Mouse (Mus musculus): ENCODE results near the gene Ece1. TPM values are rescaled to one million over a fixed set of nuclear protein-coding genes. Genes with fewer than 3 reads are reported as not detected.

Gene Ece1
- polyA plus RNA-seq, 1 experiment from 2014 or later: 22.9 TPM

GRCm38 (mm10) chr4:137982869-137983268, 120.8 kb downstream of the Ece1 start:
- Histone ChIP-seq H3K4me2 (replicated peaks; ENCODE audit: low read depth) (no peak overlapping the region), H3K9me3 (ENCODE audit: control insufficient read depth, low read length) (no peaks in the 10 kb centered on the region), H3K9ac (ENCODE audit: low read length) (no peak overlapping the region), H3K27me3 (ENCODE audit: control insufficient read depth, insufficient read depth, low read length) (no peaks in the 10 kb centered on the region), H3K4me1 (replicated peaks; ENCODE audit: control insufficient read depth, insufficient read depth) (no peaks in the 10 kb centered on the region), H3K4me3 (ENCODE audit: low read depth, low read length) (no peak overlapping the region), H3K36me3 (ENCODE audit: control insufficient read depth, insufficient read depth, low read length) (no peaks in the 10 kb centered on the region), H3K27ac (replicated peaks) (no peak overlapping the region)
- WGBS: 54% methylated on average over 1 of the region's 1 CpGs
- ATAC-seq (ENCODE audit: low FRiP score, low TSS enrichment) (0 out of 2 replicates have a peak, but pooled peaks have one; percentile 53), DNase-seq (ENCODE audit: low spot score) (no peak)
- TF ChIP-seq CTCF (IDR thresholded peaks at IDR 0.05; ENCODE audit: low read depth) (no peak), EP300 (optimal IDR thresholded peaks at IDR 0.05) (no peak)

GRCm38 (mm10) chr4:137984212-137984611, 122.2 kb downstream of the Ece1 start:
- H3K4me3 ChIP-seq (ENCODE audit: low read depth, low read length): no peak overlapping the region
- H3K4me2 ChIP-seq (replicated peaks; ENCODE audit: low read depth): no peak overlapping the region
- whole genome bisulfite sequencing: 36% methylated on average over 10 of the region's 10 CpGs
- 0 out of 2 replicates have a peak, but pooled peaks have one; percentile 51 for ATAC-seq (ENCODE audit: low FRiP score, low TSS enrichment)
- no peaks in the 10 kb centered on the region for H3K36me3 ChIP-seq (ENCODE audit: control insufficient read depth, insufficient read depth, low read length)
- H3K9ac ChIP-seq (ENCODE audit: low read length): no peak overlapping the region
- no peak for TF ChIP-seq CTCF (IDR thresholded peaks at IDR 0.05; ENCODE audit: low read depth)
- no peak for TF ChIP-seq EP300 (optimal IDR thresholded peaks at IDR 0.05)
- H3K4me1 ChIP-seq (replicated peaks; ENCODE audit: control insufficient read depth, insufficient read depth): no peaks in the 10 kb centered on the region
- DNase-seq (ENCODE audit: low spot score): peak; percentile 49
- H3K27ac ChIP-seq (replicated peaks): no peak overlapping the region
- H3K27me3 ChIP-seq (ENCODE audit: control insufficient read depth, insufficient read depth, low read length): no peaks in the 10 kb centered on the region
- H3K9me3 ChIP-seq (ENCODE audit: control insufficient read depth, low read length): no peaks in the 10 kb centered on the region

- Histone ChIP-seq H3K9ac (ENCODE audit: low read length) (no peak overlapping the region), H3K4me2 (replicated peaks; ENCODE audit: low read depth) (no peak overlapping the region), H3K27ac (replicated peaks) (no peak overlapping the region), H3K4me3 (ENCODE audit: low read depth, low read length) (no peak overlapping the region), H3K27me3 (ENCODE audit: control insufficient read depth, insufficient read depth, low read length) (no peaks in the 10 kb centered on the region), H3K4me1 (replicated peaks; ENCODE audit: control insufficient read depth, insufficient read depth) (no peaks in the 10 kb centered on the region), H3K36me3 (ENCODE audit: control insufficient read depth, insufficient read depth, low read length) (no peaks in the 10 kb centered on the region), H3K9me3 (ENCODE audit: control insufficient read depth, low read length) (no peaks in the 10 kb centered on the region)
- ATAC-seq (ENCODE audit: low FRiP score, low TSS enrichment) (no peak), DNase-seq (ENCODE audit: low spot score) (no peak)
- TF ChIP-seq CTCF (IDR thresholded peaks at IDR 0.05; ENCODE audit: low read depth): no peak
- no peak for TF ChIP-seq EP300 (optimal IDR thresholded peaks at IDR 0.05)
- WGBS: 64% methylated on average over 5 of the region's 5 CpGs
Observed at GRCm38 (mm10) chr4:137984746-137985145, 122.7 kb downstream of the Ece1 start.

- Histone ChIP-seq H3K4me1 (replicated peaks; ENCODE audit: control insufficient read depth, insufficient read depth) (0 out of 2 replicates have a peak, but pooled peaks cover 2% of the 10 kb centered on the region), H3K27me3 (ENCODE audit: control insufficient read depth, insufficient read depth, low read length) (no peaks in the 10 kb centered on the region), H3K9ac (ENCODE audit: low read length) (no peak overlapping the region), H3K9me3 (ENCODE audit: control insufficient read depth, low read length) (no peaks in the 10 kb centered on the region), H3K4me3 (ENCODE audit: low read depth, low read length) (no peak overlapping the region), H3K36me3 (ENCODE audit: control insufficient read depth, insufficient read depth, low read length) (no peaks in the 10 kb centered on the region), H3K27ac (replicated peaks) (no peak overlapping the region), H3K4me2 (replicated peaks; ENCODE audit: low read depth) (no peak overlapping the region)
- 87% methylated on average over 5 of the region's 5 CpGs for WGBS
- DNase-seq (ENCODE audit: low spot score) (no peak), ATAC-seq (ENCODE audit: low FRiP score, low TSS enrichment) (no peak)
- TF ChIP-seq EP300 (optimal IDR thresholded peaks at IDR 0.05): no peak
- TF ChIP-seq CTCF (IDR thresholded peaks at IDR 0.05; ENCODE audit: low read depth): no peak
Observed at GRCm38 (mm10) chr4:137989426-137989825, 127.4 kb downstream of the Ece1 start.

GRCm38 (mm10) chr4:137990433-137990832, 128.4 kb downstream of the Ece1 start:
- 88% methylated on average over 4 of the region's 4 CpGs for WGBS
- Histone ChIP-seq H3K4me2 (replicated peaks; ENCODE audit: low read depth) (no peak overlapping the region), H3K27ac (replicated peaks) (no peak overlapping the region), H3K4me3 (ENCODE audit: low read depth, low read length) (no peak overlapping the region), H3K9ac (ENCODE audit: low read length) (no peak overlapping the region), H3K9me3 (ENCODE audit: control insufficient read depth, low read length) (no peaks in the 10 kb centered on the region), H3K36me3 (ENCODE audit: control insufficient read depth, insufficient read depth, low read length) (no peaks in the 10 kb centered on the region), H3K27me3 (ENCODE audit: control insufficient read depth, insufficient read depth, low read length) (no peaks in the 10 kb centered on the region), H3K4me1 (replicated peaks; ENCODE audit: control insufficient read depth, insufficient read depth) (0 out of 2 replicates have a peak, but pooled peaks cover 2% of the 10 kb centered on the region)
- ATAC-seq (ENCODE audit: low FRiP score, low TSS enrichment): no peak
- DNase-seq (ENCODE audit: low spot score): no peak
- TF ChIP-seq CTCF (IDR thresholded peaks at IDR 0.05; ENCODE audit: low read depth): peak; percentile 32
- no peak for TF ChIP-seq EP300 (optimal IDR thresholded peaks at IDR 0.05)

GRCm38 (mm10) chr4:137991240-137991639, 129.2 kb downstream of the Ece1 start:
- DNase-seq (ENCODE audit: low spot score) (no peak), ATAC-seq (ENCODE audit: low FRiP score, low TSS enrichment) (no peak)
- WGBS: 79% methylated on average over 7 of the region's 7 CpGs
- no peaks in the 10 kb centered on the region for H3K27me3 ChIP-seq (ENCODE audit: control insufficient read depth, insufficient read depth, low read length)
- TF ChIP-seq CTCF (IDR thresholded peaks at IDR 0.05; ENCODE audit: low read depth) (no peak), EP300 (optimal IDR thresholded peaks at IDR 0.05) (no peak)
- H3K9me3 ChIP-seq (ENCODE audit: control insufficient read depth, low read length): no peaks in the 10 kb centered on the region
- H3K4me3 ChIP-seq (ENCODE audit: low read depth, low read length): no peak overlapping the region
- no peak overlapping the region for H3K9ac ChIP-seq (ENCODE audit: low read length)
- H3K36me3 ChIP-seq (ENCODE audit: control insufficient read depth, insufficient read depth, low read length): no peaks in the 10 kb centered on the region
- no peak overlapping the region for H3K27ac ChIP-seq (replicated peaks)
- H3K4me1 ChIP-seq (replicated peaks; ENCODE audit: control insufficient read depth, insufficient read depth): 0 out of 2 replicates have a peak, but pooled peaks cover 2% of the 10 kb centered on the region
- H3K4me2 ChIP-seq (replicated peaks; ENCODE audit: low read depth): no peak overlapping the region

Data from stomach, postnatal 0 days (tissue).